Mouse (Mus musculus) stomach, adult 2 months (tissue): Measurements from ENCODE around the gene Mtmr1. TPM values are rescaled to one million over a fixed set of nuclear protein-coding genes. Genes with fewer than 3 reads are reported as not detected.

Experiments
- polyA plus RNA-seq: library from polyadenylated mRNA; depleted of rRNA; stranded (reverse); fragments of >200 nt; gene quantifications from 2 replicates; pipeline ENCODE4 v1.2.3, GENCODE M21; 2012; rRNA removed

Mtmr1 gene
- polyA plus RNA-seq, result 2.4 TPM in 2 replicates

DNA sequence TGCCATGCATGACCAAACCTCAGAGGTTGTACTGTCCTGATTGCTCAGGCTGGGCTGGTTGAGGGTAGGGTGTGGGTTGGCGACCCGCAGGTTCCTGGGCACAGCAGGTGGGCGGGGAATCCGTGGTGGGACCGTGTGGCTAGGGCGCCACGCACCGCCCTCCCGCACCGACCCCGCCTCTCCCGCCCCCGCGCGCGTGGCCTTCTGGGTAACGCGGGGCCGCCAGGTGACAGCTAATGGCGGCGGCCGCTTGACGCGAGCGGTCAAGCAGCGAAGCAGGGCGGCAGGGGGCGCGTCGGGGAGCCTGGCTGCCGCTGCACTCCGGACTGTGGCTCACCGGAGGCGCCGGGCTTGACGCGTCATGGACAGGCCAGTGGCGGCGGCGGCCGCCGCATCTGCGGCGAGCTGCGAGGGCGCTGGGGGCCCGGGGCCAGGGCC lies at the start of gene Mtmr1:
Gene Mtmr1 (plus strand): TSS at position 207 of the 438 bp plus-strand sequence.

Other genes with a start within 250 kb of the Mtmr1 start
- gene Mtm1, start 154.0 kb upstream of the Mtmr1 start, polyA plus RNA-seq, result 0.24 and 0.54 TPM in 2 replicates
- 1.5 and 2.0 TPM in 2 replicates for gene Cd99l2, start 128.1 kb downstream of the Mtmr1 start, polyA plus RNA-seq
- 5.0 and 8.7 TPM in 2 replicates for gene Hmgb3, start 191.2 kb downstream of the Mtmr1 start, polyA plus RNA-seq